Mouse (Mus musculus): ENCODE measurements around the gene Shb. TPM values are rescaled to one million over a fixed set of nuclear protein-coding genes. Genes with fewer than 3 reads are reported as not detected.

Gene Shb
- total RNA-seq, 2 experiments from 2014 or later: 16.1 to 18.8 TPM

- no peak for DNase-seq (ENCODE audit: extremely low spot score in 1 of 2, low spot score in 1 of 2)
Observed at GRCm38 (mm10) chr4:45431806-45432205, 100.5 kb downstream of the Shb start.

- DNase-seq (ENCODE audit: extremely low spot score in 1 of 2, low spot score in 1 of 2): no peak
Observed at GRCm38 (mm10) chr4:45431316-45431715, 101.0 kb downstream of the Shb start.

GRCm38 (mm10) chr4:45429451-45429850 is 102.8 kb downstream of the Shb start:
- DNase-seq (ENCODE audit: extremely low spot score in 1 of 2, low spot score in 1 of 2): no peak

GRCm38 (mm10) chr4:45426724-45427457 is 105.4 kb downstream of the Shb start:
- no peak for DNase-seq (ENCODE audit: extremely low spot score in 1 of 2, low spot score in 1 of 2)

- no peak for DNase-seq (ENCODE audit: extremely low spot score in 1 of 2, low spot score in 1 of 2)
Observed at GRCm38 (mm10) chr4:45423406-45423805, 108.9 kb downstream of the Shb start.

- DNase-seq (ENCODE audit: extremely low spot score in 1 of 2, low spot score in 1 of 2): no peak
Observed at GRCm38 (mm10) chr4:45422640-45423039, 109.6 kb downstream of the Shb start.

GRCm38 (mm10) chr4:45421519-45422260 is 110.6 kb downstream of the Shb start:
- DNase-seq (ENCODE audit: extremely low spot score in 1 of 2, low spot score in 1 of 2): no peak

- DNase-seq (ENCODE audit: extremely low spot score in 1 of 2, low spot score in 1 of 2): no peak
Observed at GRCm38 (mm10) chr4:45420733-45421132, 111.5 kb downstream of the Shb start.

GRCm38 (mm10) chr4:45419051-45419450 is 113.2 kb downstream of the Shb start:
- DNase-seq (ENCODE audit: extremely low spot score in 1 of 2, low spot score in 1 of 2): no peak

- peak; percentile 26 to 71 for DNase-seq (ENCODE audit: extremely low spot score in 1 of 2, low spot score in 1 of 2)
Observed at GRCm38 (mm10) chr4:45418229-45418950, 113.9 kb downstream of the Shb start.

- no peak for DNase-seq (ENCODE audit: extremely low spot score in 1 of 2, low spot score in 1 of 2)
Observed at GRCm38 (mm10) chr4:45416314-45416713, 116.0 kb downstream of the Shb start.

- no peak for DNase-seq (ENCODE audit: extremely low spot score in 1 of 2, low spot score in 1 of 2)
Observed at GRCm38 (mm10) chr4:45413674-45414338, 118.5 kb downstream of the Shb start.

GRCm38 (mm10) chr4:45412433-45413192 is 119.7 kb downstream of the Shb start:
- no peak for DNase-seq (ENCODE audit: extremely low spot score in 1 of 2, low spot score in 1 of 2)

- no peak for DNase-seq (ENCODE audit: extremely low spot score in 1 of 2, low spot score in 1 of 2)
Observed at GRCm38 (mm10) chr4:45411181-45411790, 121.0 kb downstream of the Shb start.

- DNase-seq (ENCODE audit: extremely low spot score in 1 of 2, low spot score in 1 of 2): peak; percentile 15 to 35
Observed at GRCm38 (mm10) chr4:45409270-45409669, 123.0 kb downstream of the Shb start.

GRCm38 (mm10) chr4:45408427-45409132 is 123.7 kb downstream of the Shb start, which contains the start of gene Slc25a51:
Slc25a51 (minus strand) TSS chr4:45408766.
- DNase-seq (ENCODE audit: extremely low spot score in 1 of 2, low spot score in 1 of 2): peak; percentile 74 to 83

- DNase-seq (ENCODE audit: extremely low spot score in 1 of 2, low spot score in 1 of 2): peak in 1 of 2 experiments; percentile 16
Observed at GRCm38 (mm10) chr4:45407703-45408334, 124.5 kb downstream of the Shb start.

- DNase-seq (ENCODE audit: extremely low spot score in 1 of 2, low spot score in 1 of 2): no peak
Observed at GRCm38 (mm10) chr4:45407001-45407702, 125.1 kb downstream of the Shb start.

All from layer of hippocampus, postnatal 25 days (tissue).